Mouse (Mus musculus) ES-CJ7 (cell line): ENCODE measurements at regions not wholly inside any gene's neighbourhood (a gene's known extent, or its start where the extent isn't known, plus 50 kb on each side); places are given as distances from the start of the nearest gene placed in this dataset.

Experiments
- DNase-seq: peaks from one replicate; pipeline ENCODE4 v3.0.0; 2011; ENCODE audit warnings: low read depth, low spot score

DNA sequence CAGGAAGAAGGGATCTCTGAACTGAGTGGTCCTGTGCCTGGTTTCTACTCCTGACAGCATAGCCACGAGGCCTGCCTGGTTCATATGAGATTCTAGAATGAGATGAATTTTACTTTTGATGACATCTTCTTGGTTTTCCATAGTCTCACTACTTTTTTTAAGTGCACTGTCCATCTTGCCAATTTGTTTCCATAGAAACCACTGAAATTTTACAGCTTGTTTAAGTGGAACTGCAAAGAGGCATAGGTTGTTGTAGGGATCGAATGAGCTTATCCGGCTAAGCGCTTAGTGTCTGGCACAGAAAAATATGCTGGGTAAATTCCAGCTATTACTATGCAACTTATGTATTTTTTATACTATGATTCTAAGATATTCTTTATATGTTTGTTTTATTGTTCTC is 100.8 kb upstream of the Fshr start:
- no peak for DNase-seq

DNA sequence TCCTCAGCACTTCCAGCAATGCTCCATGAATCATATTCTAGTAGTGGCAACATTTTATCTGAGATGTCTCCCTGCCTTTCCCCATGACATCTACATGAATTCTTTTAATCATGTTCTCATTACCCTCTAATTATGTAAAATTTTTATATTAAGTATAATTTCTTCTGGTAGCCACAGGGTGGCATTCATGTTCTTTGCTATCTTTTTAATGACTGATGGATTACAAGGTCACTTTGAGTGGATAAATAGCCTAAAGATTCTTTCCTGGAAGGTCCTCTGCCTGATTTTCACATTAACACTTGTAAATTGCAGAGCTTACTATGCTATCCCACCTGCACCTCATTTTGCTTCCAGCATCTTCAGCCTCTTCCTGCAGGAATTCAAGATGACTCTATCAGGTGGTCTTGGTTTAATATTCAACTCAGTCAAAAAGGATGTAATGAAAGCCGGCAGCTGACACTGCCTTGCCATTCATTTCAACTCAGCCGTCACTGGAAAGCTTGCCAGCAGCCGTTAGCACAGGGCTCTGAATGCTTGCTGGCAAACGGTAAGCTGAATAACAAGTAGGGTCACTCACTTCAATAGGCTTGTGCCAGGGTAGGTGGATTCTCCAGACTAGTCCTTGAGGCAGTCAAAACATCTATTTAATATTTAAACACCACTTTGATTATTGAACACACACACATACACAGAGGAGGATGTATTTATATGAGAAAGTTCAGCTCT is 97.0 kb upstream of the Fshr start:
- no peak for DNase-seq

DNA sequence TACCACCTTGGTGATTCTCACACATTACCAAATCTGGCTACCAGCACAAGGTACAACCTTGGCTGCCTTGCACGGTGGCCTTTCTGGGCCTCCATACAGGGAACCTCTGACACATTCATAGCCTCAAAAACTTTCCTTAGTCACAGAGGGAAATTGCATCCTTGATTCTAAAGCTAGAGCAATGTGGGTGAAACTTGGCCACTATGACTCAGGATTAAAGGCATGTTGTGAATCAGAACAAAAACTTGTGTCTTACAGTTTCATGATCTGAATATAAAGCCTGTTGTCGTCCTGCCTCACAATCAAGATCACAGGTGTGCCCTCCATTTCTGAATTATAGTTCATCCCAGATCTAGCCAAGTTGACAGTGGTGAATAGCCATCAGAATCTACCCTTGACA is 80.8 kb upstream of the Fshr start:
- DNase-seq: no peak

DNA sequence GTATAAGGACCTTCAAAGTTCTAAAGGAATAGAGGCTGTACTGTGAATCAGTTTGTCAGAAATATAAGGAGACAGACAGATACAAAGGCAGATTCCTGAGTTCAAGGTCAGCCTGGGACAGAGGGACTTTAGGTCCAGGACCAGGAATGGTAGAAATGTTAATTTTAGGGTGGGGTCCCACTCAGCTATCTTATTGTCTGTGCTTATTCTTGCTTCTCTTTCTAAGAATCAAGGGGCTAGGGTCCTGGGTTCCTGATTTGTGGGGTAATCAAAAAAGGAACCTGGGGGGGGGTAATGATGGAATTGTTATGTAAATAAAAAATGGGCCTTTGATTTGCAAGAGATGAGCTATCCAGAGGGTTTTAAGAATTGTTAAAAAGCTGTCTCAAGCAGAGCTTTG is 71.7 kb upstream of the Fshr start:
- DNase-seq: peak; percentile 44

DNA sequence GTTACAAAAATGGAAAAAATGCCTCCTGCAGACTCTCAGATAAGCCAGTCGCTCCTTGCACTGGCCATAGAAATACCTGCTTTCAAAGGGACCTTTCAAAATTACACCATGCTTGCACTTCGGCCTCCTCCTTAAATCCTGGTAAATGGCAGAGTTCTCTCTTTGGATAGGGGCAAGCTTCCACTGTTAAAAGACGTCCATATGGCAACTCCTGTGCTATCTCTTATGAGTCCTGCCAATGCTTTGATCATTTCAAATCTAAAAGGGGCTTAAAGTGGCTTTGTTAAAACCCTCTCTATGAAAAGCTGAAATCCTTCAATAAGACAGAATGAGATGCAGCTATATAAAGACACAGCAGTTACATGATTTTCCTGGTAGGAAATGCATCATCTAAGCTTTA is 55.2 kb upstream of the Fshr start:
- DNase-seq: no peak

DNA sequence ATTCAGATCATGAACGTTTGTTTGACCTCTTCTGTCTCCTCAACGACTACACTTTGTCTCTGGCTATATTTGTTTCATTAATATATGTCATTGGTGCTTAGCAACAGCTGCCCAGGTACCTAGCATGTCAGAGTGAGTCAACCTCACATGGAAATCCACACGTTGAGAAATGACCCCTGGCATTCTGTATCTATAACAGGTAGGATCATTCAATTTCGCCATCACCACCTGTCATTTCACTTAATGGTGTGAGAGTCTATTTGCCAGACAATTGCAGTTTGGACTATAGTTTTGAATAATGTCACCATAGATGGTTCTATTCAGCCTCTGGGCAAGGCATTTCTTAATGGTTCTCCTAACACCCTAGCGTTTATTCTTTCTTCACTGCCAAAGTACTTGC is 50.3 kb upstream of the Fshr start:
- DNase-seq: no peak
